Mouse (Mus musculus): Measurements from ENCODE around the gene Lpin2. TPM values are rescaled to one million over a fixed set of nuclear protein-coding genes. Genes with fewer than 3 reads are reported as not detected.

Gene Lpin2
- polyA plus RNA-seq, 1 experiment from 2014 or later, result 24.2 TPM

DNA sequence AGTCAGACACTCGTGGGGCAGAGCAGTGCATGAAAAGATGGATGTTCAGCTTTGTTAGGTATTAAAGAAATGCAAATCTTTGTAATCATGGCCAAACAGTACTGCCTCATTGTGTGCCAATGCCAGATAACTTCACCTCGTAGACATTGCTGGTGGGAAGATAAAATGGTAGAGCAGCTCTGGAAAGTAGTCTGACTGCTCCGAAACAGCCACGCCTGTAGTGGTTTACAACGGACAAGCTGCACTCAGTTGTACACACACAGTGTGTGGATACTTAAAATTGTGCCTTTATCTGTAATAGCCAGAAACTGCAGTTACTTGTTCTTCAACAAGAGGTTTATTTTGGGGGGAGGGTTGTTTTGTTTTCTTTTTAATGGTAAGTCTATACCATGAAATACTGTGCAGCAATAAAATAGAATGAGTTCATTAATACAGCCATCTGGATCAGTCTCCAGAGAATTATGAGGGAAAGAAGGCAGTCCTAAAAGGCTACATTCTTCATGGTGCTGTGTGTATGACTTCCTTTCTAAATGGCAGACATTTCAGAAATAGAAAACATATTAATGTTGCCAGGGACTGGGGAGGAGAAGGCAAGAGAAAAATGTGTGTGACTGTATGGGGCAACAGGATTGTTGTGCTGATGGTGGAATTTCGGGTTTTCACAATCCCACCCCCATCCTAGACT lies 29.7 kb downstream of the Lpin2 start:
- H3K36me3 ChIP-seq, result peaks cover 5% of the 10 kb centered on the region; the same call in 1 of the 2 replicates
- no peaks in the 10 kb centered on the region for H3K9me3 ChIP-seq
- no peak overlapping the region for H3K4me3 ChIP-seq
- 63% methylated on average over 6 of the region's 6 CpGs for WGBS
- peaks cover 23% of the 10 kb centered on the region for H3K4me1 ChIP-seq
- H3K27ac ChIP-seq, result no peak overlapping the region; the same call in 1 of the 2 replicates
- DNase-seq (ENCODE audit: low spot score), result peak; percentile 86
- H3K27me3 ChIP-seq (ENCODE audit: insufficient read depth, poor library complexity, severe bottlenecking), result no peaks in the 10 kb centered on the region

- 81% methylated on average over 1 of the region's 1 CpGs for WGBS
- Histone ChIP-seq H3K9me3 (no peaks in the 10 kb centered on the region), H3K27ac (no peak overlapping the region), H3K36me3 (peaks cover 11% of the 10 kb centered on the region), H3K27me3 (ENCODE audit: insufficient read depth, poor library complexity, severe bottlenecking) (no peaks in the 10 kb centered on the region), H3K4me1 (peaks cover 23% of the 10 kb centered on the region), H3K4me3 (no peak overlapping the region)
- no peak for DNase-seq (ENCODE audit: low spot score)
These were observed 31.3 kb downstream of the Lpin2 start for GRCm38 (mm10) chr17:71213666-71214065.

DNA sequence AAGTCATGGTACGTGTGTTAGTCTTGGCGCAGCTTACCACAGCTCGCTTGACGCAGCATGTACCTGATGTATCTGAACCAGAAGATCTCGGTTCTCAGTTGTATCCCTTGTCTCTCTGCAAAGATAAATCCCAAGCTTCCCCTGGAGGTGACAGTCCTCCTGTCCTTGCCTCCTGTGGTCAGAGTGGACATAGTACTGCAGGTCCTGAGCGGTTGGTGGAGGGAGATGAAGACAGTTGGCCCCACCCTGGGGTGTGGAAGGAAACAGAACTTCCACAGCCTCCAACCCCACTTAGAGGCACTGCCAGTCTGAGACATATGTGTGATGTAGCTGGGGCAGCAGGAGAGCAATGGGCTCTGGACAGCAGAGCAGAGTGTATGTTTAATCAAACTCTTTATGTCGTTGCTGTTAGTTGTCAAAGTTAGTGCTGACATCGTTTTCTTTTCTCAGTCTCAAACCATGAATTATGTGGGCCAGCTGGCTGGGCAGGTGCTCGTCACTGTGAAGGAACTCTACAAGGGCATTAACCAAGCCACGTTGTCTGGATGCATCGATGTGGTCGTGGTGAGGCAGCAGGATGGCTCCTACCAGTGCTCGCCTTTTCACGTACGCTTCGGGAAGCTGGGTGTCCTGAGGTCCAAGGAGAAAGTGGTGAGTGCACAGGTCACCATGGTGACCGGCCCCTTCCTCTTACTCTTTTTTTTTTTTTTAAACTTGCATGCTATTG lies 32.3 kb downstream of the Lpin2 start:
- WGBS, result 81% methylated on average over 17 of the region's 17 CpGs
- no peak overlapping the region for H3K27ac ChIP-seq
- H3K4me3 ChIP-seq, result no peak overlapping the region
- H3K27me3 ChIP-seq (ENCODE audit: insufficient read depth, poor library complexity, severe bottlenecking), result no peaks in the 10 kb centered on the region
- H3K4me1 ChIP-seq, result peaks cover 21% of the 10 kb centered on the region
- DNase-seq (ENCODE audit: low spot score), result no peak
- H3K36me3 ChIP-seq, result peaks cover 16% of the 10 kb centered on the region
- H3K9me3 ChIP-seq, result no peaks in the 10 kb centered on the region

DNA sequence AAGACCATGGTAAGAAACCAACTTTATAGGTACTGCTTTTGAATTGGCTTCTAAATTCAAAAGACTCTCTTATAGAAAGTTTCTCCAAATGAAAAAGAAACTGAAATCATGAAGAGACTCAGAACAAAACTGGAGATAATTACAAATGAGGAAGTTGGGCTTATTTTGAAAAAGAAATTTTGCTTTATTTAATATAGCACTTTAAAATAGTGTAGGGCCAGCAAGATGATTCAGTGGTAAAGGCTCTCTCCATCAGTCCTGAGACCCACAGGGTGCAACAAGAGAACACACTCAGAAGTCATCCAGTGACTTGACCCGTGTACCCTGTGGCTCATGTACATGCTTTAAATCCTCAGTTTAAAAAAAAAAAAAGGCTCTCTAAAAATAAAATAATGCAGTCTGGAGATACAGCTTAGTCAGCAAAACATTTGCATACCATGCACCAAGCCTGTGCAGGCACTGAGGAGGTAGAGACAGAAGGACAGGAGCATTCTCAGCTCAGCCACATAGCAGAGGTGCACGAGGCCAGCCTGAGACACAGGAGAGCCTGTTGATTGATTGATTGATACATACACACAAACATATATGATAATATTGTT lies 33.0 kb downstream of the Lpin2 start:
- DNase-seq (ENCODE audit: low spot score), result no peak
- Histone ChIP-seq H3K27ac (no peak overlapping the region), H3K27me3 (ENCODE audit: insufficient read depth, poor library complexity, severe bottlenecking) (no peaks in the 10 kb centered on the region), H3K4me1 (peaks cover 16% of the 10 kb centered on the region), H3K4me3 (no peak overlapping the region), H3K36me3 (peaks cover 16% of the 10 kb centered on the region), H3K9me3 (no peaks in the 10 kb centered on the region)
- 54% methylated on average over 2 of the region's 2 CpGs for WGBS

DNA sequence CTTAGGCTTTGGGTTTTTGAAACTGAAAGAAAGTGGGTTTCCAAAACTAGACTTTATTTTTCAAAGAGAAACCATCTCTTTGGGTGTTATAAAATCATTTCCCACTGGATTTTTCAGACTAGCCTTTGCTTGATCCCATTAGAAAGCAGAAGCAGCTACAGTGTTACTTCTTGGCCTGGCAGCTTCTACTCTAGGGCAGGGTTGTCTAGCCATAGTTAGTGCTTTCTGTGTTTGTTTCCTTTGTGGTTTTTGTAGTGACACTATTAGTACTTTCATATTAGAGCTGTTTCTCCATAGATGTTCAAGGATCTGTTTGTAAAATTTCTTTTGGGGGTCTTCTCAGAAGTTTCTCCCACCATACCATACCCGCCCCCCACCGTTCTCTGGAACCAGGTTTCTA lies 33.9 kb downstream of the Lpin2 start:
- Histone ChIP-seq H3K4me3 (no peak overlapping the region), H3K4me1 (peaks cover 16% of the 10 kb centered on the region), H3K27ac (no peak overlapping the region), H3K9me3 (no peaks in the 10 kb centered on the region), H3K27me3 (ENCODE audit: insufficient read depth, poor library complexity, severe bottlenecking) (no peaks in the 10 kb centered on the region), H3K36me3 (peaks cover 16% of the 10 kb centered on the region)
- 97% methylated on average over 2 of the region's 2 CpGs for WGBS
- DNase-seq (ENCODE audit: low spot score), result no peak

DNA sequence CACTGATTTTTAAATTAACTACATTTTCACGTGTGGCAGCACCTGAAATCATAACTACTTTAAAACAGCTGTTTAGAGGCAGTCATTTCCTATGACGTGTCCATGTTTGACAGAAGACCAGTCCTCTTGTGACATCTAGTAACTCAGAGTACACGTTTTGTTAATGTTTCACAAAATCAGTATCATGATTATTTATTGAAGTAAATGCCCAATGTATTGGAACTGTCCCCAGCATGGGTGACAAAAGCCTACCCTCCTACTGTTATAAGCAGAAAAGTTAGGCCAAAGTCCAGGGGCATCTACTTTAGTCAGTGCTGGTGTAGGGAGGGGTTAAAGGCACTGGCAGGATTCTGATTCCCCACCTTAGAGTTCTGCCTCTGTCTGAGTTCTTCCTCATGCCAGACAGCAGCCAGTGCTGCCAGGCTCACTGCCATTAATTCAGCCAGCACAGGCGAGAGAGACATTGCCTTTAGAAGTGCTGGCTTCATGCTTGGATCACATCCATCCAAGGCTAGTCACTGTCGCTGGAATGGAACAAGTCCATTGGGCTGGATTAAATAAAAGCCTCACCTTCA lies 34.8 kb downstream of the Lpin2 start:
- Histone ChIP-seq H3K4me1 (peaks cover 25% of the 10 kb centered on the region), H3K27me3 (ENCODE audit: insufficient read depth, poor library complexity, severe bottlenecking) (no peaks in the 10 kb centered on the region), H3K4me3 (no peak overlapping the region), H3K9me3 (no peaks in the 10 kb centered on the region), H3K36me3 (peaks cover 18% of the 10 kb centered on the region), H3K27ac (no peak overlapping the region)
- 90% methylated on average over 5 of the region's 5 CpGs for WGBS
- DNase-seq (ENCODE audit: low spot score), result no peak

DNA sequence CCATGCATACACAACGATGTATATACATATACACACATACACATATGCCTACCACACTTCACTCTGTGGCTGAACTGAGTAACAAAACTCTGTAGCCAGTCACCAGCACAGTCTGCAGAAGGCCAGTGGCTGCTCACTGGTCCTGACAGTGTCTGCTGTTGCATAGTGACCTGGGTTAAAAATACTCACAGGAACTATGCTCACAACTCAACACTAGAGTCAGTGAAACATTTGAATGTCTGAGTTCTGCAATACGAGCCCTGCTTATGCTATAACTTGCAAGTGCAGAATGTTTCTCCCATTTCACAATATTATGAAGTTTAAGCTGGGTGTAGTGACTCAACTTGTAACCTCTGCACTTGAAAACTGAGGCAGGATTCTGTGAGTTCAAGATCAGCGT lies 39.0 kb downstream of the Lpin2 start:
- H3K27ac ChIP-seq, result peak overlapping the region; percentile 69; the same call in 1 of the 2 replicates
- no peak overlapping the region for H3K4me3 ChIP-seq
- H3K9me3 ChIP-seq, result no peaks in the 10 kb centered on the region
- WGBS, result 67% methylated on average over 3 of the region's 3 CpGs
- H3K36me3 ChIP-seq, result peaks cover 25% of the 10 kb centered on the region
- no peak for DNase-seq (ENCODE audit: low spot score)
- no peaks in the 10 kb centered on the region for H3K27me3 ChIP-seq (ENCODE audit: insufficient read depth, poor library complexity, severe bottlenecking)
- H3K4me1 ChIP-seq, result peaks cover 25% of the 10 kb centered on the region

DNA sequence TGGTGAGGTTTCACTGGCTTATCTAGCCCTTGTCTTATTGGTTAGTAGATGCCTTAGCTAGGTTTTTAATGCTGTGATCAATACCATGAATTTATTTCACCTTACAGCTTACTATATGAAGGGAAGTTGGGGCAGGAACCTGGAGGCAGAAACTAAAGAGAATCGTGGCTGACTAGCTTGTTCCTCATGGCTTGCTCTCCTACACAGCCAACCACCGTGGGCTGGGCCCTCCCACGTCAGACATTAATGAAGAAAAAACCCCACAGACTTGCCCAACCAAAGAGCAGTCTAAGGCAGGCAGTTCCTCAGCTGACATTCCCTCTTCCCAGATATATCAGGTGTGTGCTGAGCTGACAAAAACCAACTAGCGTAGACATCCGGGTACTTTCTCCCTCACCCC lies 41.3 kb downstream of the Lpin2 start:
- H3K4me3 ChIP-seq, result no peak overlapping the region
- H3K36me3 ChIP-seq, result peaks cover 15% of the 10 kb centered on the region; the same call in 1 of the 2 replicates
- H3K9me3 ChIP-seq, result no peaks in the 10 kb centered on the region
- H3K27me3 ChIP-seq (ENCODE audit: insufficient read depth, poor library complexity, severe bottlenecking), result no peaks in the 10 kb centered on the region
- no peak overlapping the region for H3K27ac ChIP-seq
- WGBS, result 70% methylated on average over 5 of the region's 5 CpGs
- no peak for DNase-seq (ENCODE audit: low spot score)
- peaks cover 25% of the 10 kb centered on the region for H3K4me1 ChIP-seq

DNA sequence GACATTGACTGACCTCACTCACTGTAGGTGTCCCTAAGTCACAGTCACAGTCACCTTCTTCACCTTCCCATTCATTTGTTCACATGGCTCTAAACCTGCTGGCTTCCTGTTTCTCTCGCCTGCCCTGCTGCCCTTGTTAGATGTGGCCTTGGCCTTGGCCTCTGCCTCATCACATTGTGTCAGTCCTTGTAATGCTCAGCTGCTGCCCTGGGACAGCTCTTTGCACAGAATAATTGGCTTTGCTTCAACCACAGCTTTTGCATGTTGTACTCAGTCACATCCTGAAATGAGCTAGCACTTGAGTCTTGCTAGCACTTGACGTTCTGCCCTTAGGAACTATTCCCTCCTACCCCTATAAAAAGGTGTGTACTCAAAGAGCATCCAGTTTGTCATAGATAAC lies 42.2 kb downstream of the Lpin2 start:
- Histone ChIP-seq H3K27me3 (ENCODE audit: insufficient read depth, poor library complexity, severe bottlenecking) (no peaks in the 10 kb centered on the region), H3K27ac (no peak overlapping the region), H3K4me3 (no peak overlapping the region), H3K4me1 (peaks cover 25% of the 10 kb centered on the region), H3K9me3 (no peaks in the 10 kb centered on the region), H3K36me3 (peaks cover 10% of the 10 kb centered on the region; the same call in 1 of the 2 replicates)
- DNase-seq (ENCODE audit: low spot score), result no peak
- 69% methylated on average over 2 of the region's 2 CpGs for WGBS

DNA sequence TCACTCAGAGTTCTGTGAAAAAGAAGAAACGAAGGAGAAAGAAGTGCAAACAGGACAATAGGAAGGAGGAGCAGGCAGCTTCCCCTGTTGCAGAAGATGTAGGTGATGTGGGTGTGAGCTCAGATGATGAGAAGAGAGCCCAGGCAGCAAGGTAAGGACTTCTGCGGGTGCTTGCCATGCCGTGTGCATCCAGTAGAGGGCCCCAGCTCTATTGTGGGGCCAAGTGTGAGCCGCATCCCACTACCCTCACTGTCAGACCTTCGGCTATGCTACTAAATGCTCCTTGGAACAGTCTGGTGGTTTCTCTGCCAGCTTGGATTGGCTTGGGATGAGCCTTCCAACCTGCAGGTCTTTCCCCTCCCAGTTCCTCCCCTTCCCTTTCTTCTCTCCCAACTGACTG lies 42.7 kb downstream of the Lpin2 start:
- H3K9me3 ChIP-seq, result no peaks in the 10 kb centered on the region
- no peaks in the 10 kb centered on the region for H3K27me3 ChIP-seq (ENCODE audit: insufficient read depth, poor library complexity, severe bottlenecking)
- H3K4me3 ChIP-seq, result no peak overlapping the region
- H3K27ac ChIP-seq, result no peak overlapping the region
- 20% methylated on average over 5 of the region's 5 CpGs for WGBS
- DNase-seq (ENCODE audit: low spot score), result no peak
- peaks cover 14% of the 10 kb centered on the region; the same call in 1 of the 2 replicates for H3K36me3 ChIP-seq
- peaks cover 25% of the 10 kb centered on the region for H3K4me1 ChIP-seq

DNA sequence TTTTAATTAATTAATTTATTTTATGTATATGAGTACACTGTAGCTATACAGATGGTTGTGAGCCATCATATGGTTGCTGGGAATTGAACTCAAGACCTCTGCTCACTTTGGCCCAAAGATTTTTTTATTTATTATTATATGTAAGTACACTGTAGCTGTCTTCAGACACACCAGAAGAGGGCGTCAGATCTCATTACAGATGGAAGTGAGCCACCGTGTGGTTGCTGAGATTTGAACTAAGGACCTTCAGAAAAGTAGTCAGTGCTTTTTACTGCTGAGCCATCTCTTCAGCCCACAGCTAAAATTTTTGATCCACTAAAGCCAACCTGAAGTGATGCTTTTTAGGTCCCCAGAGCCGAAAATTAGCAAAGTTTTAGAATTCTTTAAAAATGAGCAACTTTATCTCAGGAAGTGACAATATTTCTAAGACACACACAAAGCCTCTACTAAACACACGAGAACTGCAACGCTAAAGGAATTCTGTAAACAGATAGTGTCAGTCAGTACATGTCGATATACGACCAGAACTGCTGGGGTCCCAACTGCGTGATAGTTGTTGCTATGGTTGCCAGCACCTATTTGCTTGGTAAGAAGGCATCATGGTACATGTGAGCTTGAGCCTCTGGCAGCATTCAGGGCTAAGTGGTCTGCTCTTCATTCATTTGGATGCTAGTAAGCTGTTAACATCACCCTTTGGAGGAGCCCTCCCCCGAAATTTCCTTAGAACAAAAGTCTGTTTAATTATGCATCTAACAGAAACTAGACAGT lies 45.0 kb downstream of the Lpin2 start:
- H3K36me3 ChIP-seq, result peaks cover 25% of the 10 kb centered on the region
- H3K27me3 ChIP-seq (ENCODE audit: insufficient read depth, poor library complexity, severe bottlenecking), result no peaks in the 10 kb centered on the region

GRCm38 (mm10) chr17:71228651-71229050 lies 46.3 kb downstream of the Lpin2 start:
- WGBS, result 74% methylated on average over 7 of the region's 7 CpGs
- Histone ChIP-seq H3K4me1 (peaks cover 12% of the 10 kb centered on the region), H3K36me3 (peaks cover 34% of the 10 kb centered on the region), H3K4me3 (no peak overlapping the region), H3K27me3 (ENCODE audit: insufficient read depth, poor library complexity, severe bottlenecking) (no peaks in the 10 kb centered on the region), H3K9me3 (no peaks in the 10 kb centered on the region), H3K27ac (no peak overlapping the region)
- no peak for DNase-seq (ENCODE audit: low spot score)

More for the DNA sequence above, 45.0 kb downstream of the Lpin2 start:
- no peak overlapping the region for H3K27ac ChIP-seq
- no peak for DNase-seq (ENCODE audit: low spot score)
- 80% methylated on average over 9 of the region's 9 CpGs for WGBS
- no peak overlapping the region for H3K4me3 ChIP-seq
- H3K9me3 ChIP-seq, result no peaks in the 10 kb centered on the region
- H3K4me1 ChIP-seq, result peaks cover 11% of the 10 kb centered on the region
